Comparison of ENCODE assay signal across 8 mouse cellular contexts in the genomic region with DNA sequence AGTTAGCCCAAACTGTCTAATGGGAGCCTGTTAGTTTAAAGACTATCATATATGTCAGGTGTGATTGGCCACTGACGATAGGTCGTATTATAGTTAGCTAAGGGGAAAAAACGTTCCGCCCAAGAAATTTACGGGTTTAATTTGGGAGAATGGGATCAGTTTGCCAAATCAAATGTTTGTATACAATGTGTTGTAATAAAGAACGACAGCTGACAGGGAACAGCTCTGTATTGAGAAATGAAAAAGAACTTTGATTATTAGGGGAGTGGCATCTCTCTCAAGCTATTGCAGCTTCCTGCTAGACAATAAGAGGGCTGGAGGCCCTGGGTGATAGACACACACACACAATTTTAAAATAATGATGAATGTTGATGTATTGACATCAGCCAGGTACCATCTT. TPM values are rescaled to one million over a fixed set of nuclear protein-coding genes. Genes with fewer than 3 reads are reported as not detected.
DNase-seq lines count a peak whose midpoint lies in the region; ATAC-seq and TF ChIP-seq lines count a peak whose summit lies in the region.

No protein-coding gene starts in this region.

- peak overlapping the region; percentile 81 for H3K4me3 ChIP-seq in gastrocnemius, adult 2 months
- peak overlapping the region; percentile 63 for H3K4me3 ChIP-seq in liver, embryonic 12.5 days

- H3K27ac ChIP-seq in gastrocnemius, adult 2 months, result peak overlapping the region; percentile 92
- H3K27ac ChIP-seq in liver, embryonic 12.5 days, result no peak overlapping the region

- intact Hi-C loops in gastrocnemius, adult 2 months (cut with DNase I), result no loop called here

- H3K27me3 ChIP-seq in liver, embryonic 12.5 days (replicated peaks), result no peaks in the 10 kb centered on the region

- DNase-seq in gastrocnemius, adult 2 months, result no peak
- no peak for DNase-seq in gastrocnemius, adult 8-10 months (ENCODE audit: low spot score in 2 of 2)
- peak; percentile 3 for DNase-seq in retina, embryonic 14.5 days (ENCODE audit: low spot score)
- no peak for DNase-seq in retina, postnatal 1 day
- no peak for DNase-seq in urinary bladder, postnatal 10 days (ENCODE audit: low spot score)
- DNase-seq in adrenal gland, adult 18-20 months (ENCODE audit: low spot score in 2 of 2), result no peak

- H3K4me1 ChIP-seq in liver, embryonic 12.5 days, result peaks cover 11% of the 10 kb centered on the region

- peak overlapping the region; percentile 80 for H3K4me2 ChIP-seq in liver, embryonic 12.5 days

- no peak overlapping the region for H3K9ac ChIP-seq in liver, embryonic 12.5 days

- no peak for TF ChIP-seq CTCF in gastrocnemius, adult 2 months (IDR thresholded peaks at IDR 0.05)

- no peaks in the 10 kb centered on the region for H3K9me3 ChIP-seq in liver, embryonic 12.5 days (replicated peaks)

- no peaks in the 10 kb centered on the region for H3K36me3 ChIP-seq in liver, embryonic 12.5 days

- ATAC-seq in liver, embryonic 12.5 days, result no peak
- no peak for ATAC-seq in megakaryocyte-erythroid progenitor cell, adult 5-6 weeks (replicated peaks; ENCODE audit: low FRiP score, low TSS enrichment, poor library complexity, severe bottlenecking)

- WGBS in liver, embryonic 12.5 days (ENCODE audit: insufficient replicate concordance), result 65% methylated on average over 6 of the region's 6 CpGs

RNA-seq across cellular contexts. Expression of a gene that starts 1.0 kb away (rescaled TPM):
- 10 to 100 TPM in 1 of 2 experiments, 1 to 10 TPM in 1; 7.5 to 10.8 TPM for total RNA-seq in gastrocnemius, adult 2 months (2021)
- 1 to 10 TPM; 5.5 to 7.3 (median 6.0) TPM for total RNA-seq in gastrocnemius, adult 8-10 months (2022)
- 3.1 and 3.3 TPM in 2 replicates for polyA plus RNA-seq in liver, embryonic 12.5 days (2016; fragmentation: Nextera tagmentation; extraction: Ambion mirVana)
- total RNA-seq in megakaryocyte-erythroid progenitor cell, adult 5-6 weeks (2014; fragmentation: Nextera tagmentation), result 2.9 and 4.3 TPM in 2 replicates
- 0.38 and 4.8 TPM in 2 replicates for total RNA-seq in megakaryocyte-erythroid progenitor cell, adult 5-6 weeks (2017)
- 1 to 10 TPM; 7.5 to 9.7 TPM for total RNA-seq in adrenal gland, adult 18-20 months (2021)

RNA-seq across cellular contexts. Expression of a gene that starts 31.0 kb away (rescaled TPM):
- total RNA-seq in gastrocnemius, adult 2 months (2021), result not detected
- total RNA-seq in gastrocnemius, adult 8-10 months (2022), result not detected
- not detected in 2 replicates for polyA plus RNA-seq in liver, embryonic 12.5 days (2016; fragmentation: Nextera tagmentation; extraction: Ambion mirVana)
- total RNA-seq in megakaryocyte-erythroid progenitor cell, adult 5-6 weeks (2014; fragmentation: Nextera tagmentation), result not detected in 2 replicates
- total RNA-seq in megakaryocyte-erythroid progenitor cell, adult 5-6 weeks (2017), result not detected in 2 replicates
- not detected for total RNA-seq in adrenal gland, adult 18-20 months (2021)

RNA-seq across cellular contexts. Expression of a gene that starts 47.1 kb away (rescaled TPM):
- total RNA-seq in gastrocnemius, adult 2 months (2021), result not detected
- not detected for total RNA-seq in gastrocnemius, adult 8-10 months (2022)
- not detected in 2 replicates for polyA plus RNA-seq in liver, embryonic 12.5 days (2016; fragmentation: Nextera tagmentation; extraction: Ambion mirVana)
- not detected in 2 replicates for total RNA-seq in megakaryocyte-erythroid progenitor cell, adult 5-6 weeks (2014; fragmentation: Nextera tagmentation)
- total RNA-seq in megakaryocyte-erythroid progenitor cell, adult 5-6 weeks (2017), result not detected in 2 replicates
- not detected for total RNA-seq in adrenal gland, adult 18-20 months (2021)

RNA-seq across cellular contexts. Expression of a gene that starts 51.3 kb away (rescaled TPM):
- not detected for total RNA-seq in gastrocnemius, adult 2 months (2021)
- total RNA-seq in gastrocnemius, adult 8-10 months (2022), result not detected
- polyA plus RNA-seq in liver, embryonic 12.5 days (2016; fragmentation: Nextera tagmentation; extraction: Ambion mirVana), result 0.17 and 0.21 TPM in 2 replicates
- not detected in 2 replicates for total RNA-seq in megakaryocyte-erythroid progenitor cell, adult 5-6 weeks (2014; fragmentation: Nextera tagmentation)
- total RNA-seq in megakaryocyte-erythroid progenitor cell, adult 5-6 weeks (2017), result not detected in 2 replicates
- under 1 TPM; 0.38 to 0.40 TPM for total RNA-seq in adrenal gland, adult 18-20 months (2021)
